Mouse (Mus musculus) kidney, postnatal 0 days (tissue): ENCODE data around the gene Scarf1. TPM values are rescaled to one million over a fixed set of nuclear protein-coding genes. Genes with fewer than 3 reads are reported as not detected.

Source experiments
- ATAC-seq: fragments of 200-750 bp; cut with Nextera tagmentation; replicated peaks from 2 replicates; pipeline ENCODE4 v1.8.0; 2017; ENCODE audit warnings: low read depth, moderate number of reproducible peaks, moderate TSS enrichment, moderate library complexity; ENCODE audit not compliant: low FRiP score
- DNase-seq: peaks from one replicate; pipeline ENCODE4 v3.0.0-alpha.2; 2016; ENCODE audit warnings: low spot score
- H3K27ac ChIP-seq: fragments of 300-500 bp; sonication (generic); 2 replicates; pipeline ENCODE4 v1.5.1; 2014; ENCODE audit warnings: mild to moderate bottlenecking
- H3K27me3 ChIP-seq: fragments of 300-500 bp; sonication (generic); 2 replicates; pipeline ENCODE4 v1.6.1; 2014; ENCODE audit warnings: low read length, mixed read lengths; ENCODE audit not compliant: insufficient read depth
- H3K36me3 ChIP-seq: fragments of 300-500 bp; sonication (generic); 2 replicates; pipeline ENCODE4 v1.6.1; 2014; ENCODE audit warnings: low read length, mixed read lengths; ENCODE audit not compliant: insufficient read depth
- H3K4me1 ChIP-seq: fragments of 300-500 bp; sonication (generic); replicated peaks from 2 replicates; pipeline ENCODE4 v1.6.1; 2014; ENCODE audit warnings: antibody characterized with exemption, low read length, mixed read lengths; ENCODE audit not compliant: insufficient read depth
- H3K4me2 ChIP-seq: fragments of 300-500 bp; sonication (generic); 2 replicates; pipeline ENCODE4 v1.6.1; 2014; ENCODE audit warnings: mild to moderate bottlenecking, low read length, moderate library complexity, mixed read lengths
- H3K4me3 ChIP-seq: fragments of 300-500 bp; sonication (generic); replicated peaks from 2 replicates; pipeline ENCODE4 v1.5.1; 2014; ENCODE audit warnings: low read depth, low read length
- H3K9ac ChIP-seq: fragments of 300-500 bp; sonication (generic); 2 replicates; pipeline ENCODE4 v1.6.1; 2014; ENCODE audit warnings: low read depth, low read length
- H3K9me3 ChIP-seq: fragments of 300-500 bp; sonication (generic); replicated peaks from 2 replicates; pipeline ENCODE4 v1.6.1; 2016; ENCODE audit warnings: low read length, inconsistent platforms, mixed read lengths
- CTCF ChIP-seq: IDR thresholded peaks from 2 replicates; pipeline ENCODE4 v1.5.1; 2016; ENCODE audit warnings: antibody characterized with exemption, low read depth, mild to moderate bottlenecking, moderate library complexity
- WGBS: fragments of 180-500 bp; shearing (Covaris S2); extraction: QIAGEN DNeasy Blood & Tissue Kit; methylation state at CpG from one replicate; pipeline ENCODE4 v1.1.7; 2014; 5-methylcytosine and 5-hydroxymethylcytosine counted together
- polyA plus RNA-seq: library from polyadenylated mRNA; unstranded; fragments of >200 nt; fragmentation: Nextera tagmentation; extraction: Ambion mirVana; gene quantifications from 2 replicates; pipeline ENCODE4 v1.2.1, GENCODE M21; 2015

The Scarf1 gene
- polyA plus RNA-seq, 1 experiment from 2014 or later: 14.4 TPM

- H3K27me3 ChIP-seq: no peaks in the 10 kb centered on the region
- ATAC-seq (no peak), DNase-seq (no peak)
- H3K4me3 ChIP-seq: no peak overlapping the region
- 0 out of 2 replicates have a peak, but pooled peaks cover 3% of the 10 kb centered on the region for H3K36me3 ChIP-seq
- no peaks in the 10 kb centered on the region for H3K9me3 ChIP-seq
- peaks cover 13% of the 10 kb centered on the region for H3K4me1 ChIP-seq
- H3K9ac ChIP-seq: no peak overlapping the region
- H3K27ac ChIP-seq: no peak overlapping the region
- no peak for TF ChIP-seq CTCF
- no peak overlapping the region for H3K4me2 ChIP-seq
- 82% methylated on average over 17 of the region's 17 CpGs for WGBS
Measured at GRCm38 (mm10) chr11:75570375-75571125, 57.2 kb downstream of the Scarf1 start.

- Histone ChIP-seq H3K27ac (no peak overlapping the region), H3K27me3 (no peaks in the 10 kb centered on the region), H3K36me3 (0 out of 2 replicates have a peak, but pooled peaks cover 3% of the 10 kb centered on the region), H3K9me3 (no peaks in the 10 kb centered on the region), H3K9ac (no peak overlapping the region), H3K4me3 (no peak overlapping the region), H3K4me1 (peaks cover 13% of the 10 kb centered on the region), H3K4me2 (no peak overlapping the region)
- DNase-seq (no peak), ATAC-seq (no peak)
- 58% methylated on average over 14 of the region's 14 CpGs for WGBS
- no peak for TF ChIP-seq CTCF
Measured at GRCm38 (mm10) chr11:75571126-75571990, 58.0 kb downstream of the Scarf1 start.

- no peak for TF ChIP-seq CTCF
- DNase-seq: no peak
- Histone ChIP-seq H3K9ac (0 out of 2 replicates have a peak overlapping the region, but pooled peaks have one; percentile 1), H3K4me3 (no peak overlapping the region), H3K27me3 (no peaks in the 10 kb centered on the region), H3K27ac (no peak overlapping the region), H3K9me3 (no peaks in the 10 kb centered on the region), H3K4me1 (peaks cover 9% of the 10 kb centered on the region), H3K4me2 (no peak overlapping the region), H3K36me3 (0 out of 2 replicates have a peak, but pooled peaks cover 3% of the 10 kb centered on the region)
- 22% methylated on average over 10 of the region's 10 CpGs for WGBS
- ATAC-seq: no peak
Measured at GRCm38 (mm10) chr11:75572301-75572791, 59.0 kb downstream of the Scarf1 start.

GRCm38 (mm10) chr11:75572854-75573650 lies 59.7 kb downstream of the Scarf1 start:
- peaks cover 7% of the 10 kb centered on the region for H3K4me1 ChIP-seq
- 0 out of 2 replicates have a peak, but pooled peaks cover 3% of the 10 kb centered on the region for H3K36me3 ChIP-seq
- H3K9me3 ChIP-seq: no peaks in the 10 kb centered on the region
- DNase-seq: peak; percentile 96
- H3K4me2 ChIP-seq: no peak overlapping the region
- 8% methylated on average over 12 of the region's 12 CpGs for WGBS
- H3K4me3 ChIP-seq: no peak overlapping the region
- no peaks in the 10 kb centered on the region for H3K27me3 ChIP-seq
- H3K27ac ChIP-seq: 0 out of 2 replicates have a peak overlapping the region, but pooled peaks have one; percentile 31
- TF ChIP-seq CTCF: peak; percentile 97
- 0 out of 2 replicates have a peak overlapping the region, but pooled peaks have one; percentile 1 for H3K9ac ChIP-seq
- ATAC-seq: peak; percentile 87

GRCm38 (mm10) chr11:75574378-75575123 lies 61.2 kb downstream of the Scarf1 start:
- H3K9me3 ChIP-seq: no peaks in the 10 kb centered on the region
- no peak for TF ChIP-seq CTCF
- no peak overlapping the region for H3K9ac ChIP-seq
- peaks cover 7% of the 10 kb centered on the region for H3K4me1 ChIP-seq
- no peaks in the 10 kb centered on the region for H3K36me3 ChIP-seq
- no peak for ATAC-seq
- no peak overlapping the region for H3K4me3 ChIP-seq
- no peaks in the 10 kb centered on the region for H3K27me3 ChIP-seq
- no peak overlapping the region for H3K27ac ChIP-seq
- no peak overlapping the region for H3K4me2 ChIP-seq
- DNase-seq: no peak
- 84% methylated on average over 5 of the region's 5 CpGs for WGBS
